Mouse (Mus musculus): ENCODE data around the gene Them7.

DNA sequence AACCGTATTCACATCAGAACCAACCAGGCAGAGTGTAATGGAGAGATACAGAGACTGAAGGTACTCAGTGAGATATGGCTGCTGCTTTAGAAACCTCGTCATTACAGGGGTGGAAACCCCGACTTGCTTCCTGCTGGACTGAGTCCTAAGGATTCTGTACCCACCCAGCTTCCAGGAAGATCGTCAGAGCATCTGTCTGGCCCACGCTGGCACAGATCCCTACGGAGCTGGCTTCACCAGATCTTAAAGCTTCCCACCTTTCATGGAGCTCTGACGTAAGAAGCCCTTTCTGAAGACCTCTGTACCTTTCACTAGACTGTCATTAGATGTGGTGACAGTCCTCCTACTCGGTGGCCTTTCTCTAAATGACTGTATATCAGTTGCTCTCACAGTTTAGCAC, 109.0 kb downstream of the Them7 start:
- TF ChIP-seq CTCF (IDR thresholded peaks at IDR 0.05; ENCODE audit: control insufficient read depth, insufficient read depth, insufficient read length): no peak
- no peak for TF ChIP-seq FOSL1 (IDR thresholded peaks at IDR 0.05; ENCODE audit: insufficient read depth, low read length, poor library complexity, severe bottlenecking)

All from C2C12 (cell line).